Mouse (Mus musculus): ENCODE results near the gene Nlrc5.

- TF ChIP-seq POLR2A (IDR thresholded peaks at IDR 0.05; ENCODE audit: extremely low read depth, insufficient read depth, low read length) (no peak), CTCF (IDR thresholded peaks at IDR 0.05; ENCODE audit: low read depth, low read length) (no peak)
These were observed 82.0 kb downstream of the Nlrc5 start for GRCm38 (mm10) chr8:94516209-94516593.

All from liver, adult 2 months (tissue).